8 mouse cellular contexts compared by ENCODE assay signal in the genomic region with DNA sequence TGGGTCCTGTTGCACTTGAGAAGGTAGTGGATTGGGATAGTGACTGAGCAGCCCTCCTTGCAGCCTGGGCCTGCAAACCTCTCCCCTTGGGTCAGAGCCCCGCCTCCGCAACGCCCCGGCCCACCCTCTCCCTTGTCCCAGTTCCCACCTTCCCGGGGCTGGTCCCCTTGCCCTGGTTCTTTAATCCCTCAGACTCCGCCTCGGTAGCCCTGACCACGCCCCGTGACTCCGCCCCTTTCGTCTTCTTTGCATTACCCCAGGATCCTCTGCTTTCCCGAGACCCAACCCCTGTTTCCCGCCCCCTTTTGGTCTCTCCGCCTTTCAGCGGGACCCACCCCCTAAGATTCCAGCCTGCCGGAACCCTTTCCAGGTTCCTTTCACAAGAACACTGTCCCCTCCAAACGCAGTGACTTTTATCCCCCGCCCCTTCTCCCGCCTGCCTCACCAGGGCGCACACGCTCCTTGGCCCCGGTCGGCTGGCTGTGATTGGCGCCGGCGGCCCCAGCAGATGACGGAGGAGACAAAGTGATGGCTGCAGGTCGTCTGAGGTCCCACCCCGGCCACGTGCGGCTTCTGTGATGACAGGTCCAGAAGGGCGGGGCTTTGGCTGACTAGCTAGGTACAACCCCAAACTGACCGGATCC. TPM values are rescaled to one million over a fixed set of nuclear protein-coding genes. Genes with fewer than 3 reads are reported as not detected.
DNase-seq lines count a peak whose midpoint lies in the region; ATAC-seq lines count a peak whose summit lies in the region.

Gene Fam214b (minus strand): TSS at position 562 of the 644 bp plus-strand sequence.

- DNase-seq in adipocyte (ENCODE audit: low spot score), result peak; percentile 97
- peak; percentile 99 for DNase-seq in embryo, embryonic 10 days (ENCODE audit: low spot score)
- DNase-seq in gastrocnemius, postnatal 10 days, result peak; percentile 97
- DNase-seq in induced T-regulatory cell, adult 2 months (ENCODE audit: low read depth), result peak; percentile 96
- DNase-seq in left cerebral cortex, adult 9 months (ENCODE audit: low spot score in 2 of 2), result peak; percentile 83 to 95
- peak; percentile 94 for DNase-seq in right cerebral cortex, postnatal 14 days
- DNase-seq in urinary bladder, postnatal 36 days (ENCODE audit: low spot score in 2 of 2), result peak; percentile 99 to 100

- peak; percentile 75 for ATAC-seq in megakaryocyte progenitor cell, adult 5-6 weeks (replicated peaks; ENCODE audit: poor library complexity)

RNA-seq across cellular contexts. Expression of gene Fam214b, which starts in this region (rescaled TPM):
- 10 to 100 TPM; 19.3 to 23.7 TPM for total RNA-seq in gastrocnemius, postnatal 10 days (2021)
- total RNA-seq in megakaryocyte progenitor cell, adult 5-6 weeks (2015), result 1.3 and 2.0 TPM in 2 replicates
- total RNA-seq in megakaryocyte progenitor cell, adult 5-6 weeks (2017), result 1.5 and 2.0 TPM in 2 replicates

Comparison
In these comparisons a context has a peak if more than half of its experiments do, and no peak if none do; other contexts are left out.
1. Peak in every context shown above with its lines: DNase-seq and ATAC-seq.
2. RNA of gene Fam214b (total RNA-seq): 19.3 to 23.7 TPM in gastrocnemius, postnatal 10 days; 1.3 to 2.0 TPM in megakaryocyte progenitor cell, adult 5-6 weeks; every median in the first group is over 4 times any median in the second.